Mouse (Mus musculus): ENCODE measurements around the gene Efhc1. TPM values are rescaled to one million over a fixed set of nuclear protein-coding genes. Genes with fewer than 3 reads are reported as not detected.

The Efhc1 gene
- polyA plus RNA-seq (2021; fragmentation: Nextera tagmentation): 0.88 and 1.8 TPM in 2 replicates
- long read RNA-seq, experiment 1, partial matches to known transcripts: 0 of 2 reads
- long read RNA-seq, experiment 1, other reads (novel, unspliced or antisense): 1 of 2 reads
- long read RNA-seq, experiment 2, partial matches to known transcripts: 1 of 2 reads
- long read RNA-seq, experiment 2, other reads (novel, unspliced or antisense): 1 of 2 reads

DNA sequence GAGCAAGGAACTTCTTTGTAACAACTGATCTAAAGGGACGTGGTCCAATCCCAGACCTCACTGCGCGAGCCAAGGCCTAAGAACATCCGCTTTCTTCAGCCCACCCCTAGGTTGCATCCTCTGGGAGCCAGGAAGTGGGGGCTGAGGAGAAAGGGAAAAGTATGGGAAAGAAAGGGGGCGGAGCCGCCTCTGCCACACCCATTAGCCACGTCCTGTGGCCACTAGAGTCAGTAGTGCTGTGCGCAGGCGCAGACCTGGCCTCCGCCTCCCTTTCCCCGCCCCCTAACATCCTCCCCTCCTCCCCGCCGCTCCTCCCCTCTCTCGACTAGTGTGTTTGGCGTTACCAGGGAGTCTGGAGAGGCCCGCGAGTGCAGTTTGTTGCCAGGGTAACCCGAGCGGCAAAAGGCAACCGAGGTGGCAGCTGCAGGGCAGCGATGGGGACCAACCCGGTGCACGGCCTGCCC lies at the start of gene Efhc1:
Gene Efhc1, plus strand, starts transcription at position 327 of the 464 bp plus-strand sequence.

Other genes with a start within 250 kb of the Efhc1 start
- gene Il17a, start 220.7 kb upstream of the Efhc1 start, polyA plus RNA-seq (2021; fragmentation: Nextera tagmentation): not detected in 2 replicates
- gene Il17f, start 161.0 kb upstream of the Efhc1 start, polyA plus RNA-seq (2021; fragmentation: Nextera tagmentation): not detected in 2 replicates
- gene Mcm3, start 131.3 kb upstream of the Efhc1 start, polyA plus RNA-seq (2021; fragmentation: Nextera tagmentation): 3.0 and 3.4 TPM in 2 replicates
- gene Paqr8, start 61.0 kb upstream of the Efhc1 start, polyA plus RNA-seq (2021; fragmentation: Nextera tagmentation): 25.5 and 29.8 TPM in 2 replicates
- 0.69 and 0.86 TPM in 2 replicates for gene Tram2, start 127.6 kb downstream of the Efhc1 start, polyA plus RNA-seq (2021; fragmentation: Nextera tagmentation)

All from left cerebral cortex, adult 6 months (tissue).